Mouse (Mus musculus) frontal cortex, adult (tissue): ENCODE results near the gene Slc44a2.

ENCODE experiments used
- ATAC-seq: cut with Nextera tagmentation; 2 replicates; pipeline ENCODE4 v1.9.2; 2017; ENCODE audit warnings: mild to moderate bottlenecking, moderate library complexity, mixed read lengths; ENCODE audit not compliant: low TSS enrichment

The Slc44a2 gene

GRCm38 (mm10) chr9:21332161-21333061 lies 11.9 kb downstream of the Slc44a2 start:
- no peak for ATAC-seq

- ATAC-seq, result no peak
These were observed 13.0 kb downstream of the Slc44a2 start for GRCm38 (mm10) chr9:21333523-21333922.

- ATAC-seq, result no peak
These were observed 14.2 kb downstream of the Slc44a2 start for GRCm38 (mm10) chr9:21334747-21335146.

- ATAC-seq, result no peak
These were observed 14.9 kb downstream of the Slc44a2 start for GRCm38 (mm10) chr9:21335391-21335790.

GRCm38 (mm10) chr9:21336491-21336890 lies 16.0 kb downstream of the Slc44a2 start:
- no peak for ATAC-seq

GRCm38 (mm10) chr9:21337652-21338051 lies 17.2 kb downstream of the Slc44a2 start:
- ATAC-seq, result no peak

- no peak for ATAC-seq
These were observed 19.9 kb downstream of the Slc44a2 start for GRCm38 (mm10) chr9:21340411-21340810.

- no peak for ATAC-seq
These were observed 26.3 kb downstream of the Slc44a2 start for GRCm38 (mm10) chr9:21346627-21347365.

GRCm38 (mm10) chr9:21348152-21348551 lies 27.7 kb downstream of the Slc44a2 start:
- no peak for ATAC-seq

GRCm38 (mm10) chr9:21351178-21351577 lies 30.7 kb downstream of the Slc44a2 start:
- no peak for ATAC-seq

GRCm38 (mm10) chr9:21351702-21352377 lies 31.3 kb downstream of the Slc44a2 start:
- no peak for ATAC-seq

GRCm38 (mm10) chr9:21352463-21353372 lies 32.2 kb downstream of the Slc44a2 start:
- no peak for ATAC-seq

GRCm38 (mm10) chr9:21353373-21353686 lies 32.8 kb downstream of the Slc44a2 start:
- no peak for ATAC-seq

GRCm38 (mm10) chr9:21354796-21355195 lies 34.3 kb downstream of the Slc44a2 start:
- no peak for ATAC-seq

- peak; percentile 70 for ATAC-seq
These were observed 36.7 kb downstream of the Slc44a2 start for GRCm38 (mm10) chr9:21356981-21357718.

- no peak for ATAC-seq
These were observed 46.2 kb downstream of the Slc44a2 start for GRCm38 (mm10) chr9:21366541-21367220.

GRCm38 (mm10) chr9:21367357-21368111 lies 47.0 kb downstream of the Slc44a2 start, which contains the start of gene Ilf3:
Ilf3 (plus strand) TSS chr9:21367871.
- peak; percentile 86 for ATAC-seq

GRCm38 (mm10) chr9:21368131-21368584 lies 47.7 kb downstream of the Slc44a2 start:
- ATAC-seq, result peak; percentile 31

- no peak for ATAC-seq
These were observed 48.6 kb downstream of the Slc44a2 start for GRCm38 (mm10) chr9:21369080-21369479.
